Mouse (Mus musculus): Measurements from ENCODE around the gene Plac1. TPM values are rescaled to one million over a fixed set of nuclear protein-coding genes. Genes with fewer than 3 reads are reported as not detected.
"Not testable (repeated sequence)": the region's sequence is repeated elsewhere in the genome, so short reads cannot be mapped to it uniquely, and the experiment has no call there.

Gene Plac1
- total RNA-seq (2021), result not detected

DNA sequence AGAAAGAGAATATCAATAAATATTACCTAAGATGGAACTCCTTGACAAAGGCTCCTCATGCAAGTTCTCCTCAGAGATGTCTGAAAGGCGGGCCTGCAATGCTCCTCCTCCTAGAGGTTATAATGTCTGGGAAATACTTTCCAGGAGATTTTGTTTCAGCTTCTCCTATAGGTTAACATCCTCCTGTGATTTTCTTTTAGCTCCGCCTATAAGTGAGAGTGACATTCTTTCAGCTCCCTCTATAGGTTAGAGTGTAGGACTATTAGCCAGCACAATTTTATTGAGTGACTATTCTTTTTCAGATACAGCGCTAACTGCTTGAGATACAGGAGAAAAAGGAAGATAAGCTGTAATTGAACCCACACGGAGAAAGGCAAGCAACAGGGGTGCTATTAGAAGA is at the start of gene Plac1:
Gene Plac1 (minus strand): TSS at position 101 of the 400 bp plus-strand sequence.
- intact Hi-C loops (cut with DNase I), result no loop called here
- DNase-seq (ENCODE audit: low spot score in 2 of 2), result no peak

DNA sequence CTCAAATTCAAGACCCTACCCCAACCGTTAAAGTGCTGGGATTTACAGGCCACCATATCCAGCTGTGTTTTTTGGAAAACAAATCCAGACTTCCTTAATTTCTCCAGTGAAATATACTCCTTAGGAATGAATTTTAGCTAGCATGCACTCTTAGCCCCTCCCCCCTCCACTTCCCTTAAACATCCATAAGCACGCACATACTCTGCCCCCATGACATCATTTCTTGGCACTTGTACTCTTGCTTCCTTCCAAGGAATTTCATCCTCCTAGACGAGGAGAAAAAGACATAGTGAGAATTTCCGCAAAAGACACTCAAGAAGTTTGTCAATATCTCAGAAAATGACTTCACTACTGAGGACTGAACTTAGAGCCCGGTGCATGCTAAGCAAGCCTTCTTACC is 48.0 kb upstream of the Plac1 start:
- DNase-seq (ENCODE audit: low spot score in 2 of 2), result no peak
- intact Hi-C loops (cut with DNase I), result no loop called here

DNA sequence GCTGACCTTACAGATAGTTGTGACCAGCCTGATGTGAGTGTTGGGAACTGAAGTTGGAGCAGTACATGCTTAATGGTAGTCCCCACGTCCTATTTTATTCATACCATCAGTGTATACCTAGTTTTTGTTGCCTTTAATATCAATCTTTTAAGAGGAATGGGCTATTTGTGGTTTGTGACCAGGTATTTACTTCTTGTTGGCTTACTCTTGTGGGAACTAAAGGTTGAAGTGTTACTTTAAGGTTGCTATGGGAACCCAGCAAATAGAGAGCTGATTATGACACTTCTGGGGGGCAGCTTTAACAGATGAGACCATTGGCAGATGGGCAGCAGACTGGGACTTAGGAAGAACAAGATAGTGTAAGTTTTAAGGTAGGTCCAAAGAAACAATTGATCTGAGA is 33.2 kb upstream of the Plac1 start, which contains the start of gene Fam122c:
Gene Fam122c (plus strand): TSS at position 301 of the 400 bp plus-strand sequence.
- intact Hi-C loops (cut with DNase I), result no loop called here

DNA sequence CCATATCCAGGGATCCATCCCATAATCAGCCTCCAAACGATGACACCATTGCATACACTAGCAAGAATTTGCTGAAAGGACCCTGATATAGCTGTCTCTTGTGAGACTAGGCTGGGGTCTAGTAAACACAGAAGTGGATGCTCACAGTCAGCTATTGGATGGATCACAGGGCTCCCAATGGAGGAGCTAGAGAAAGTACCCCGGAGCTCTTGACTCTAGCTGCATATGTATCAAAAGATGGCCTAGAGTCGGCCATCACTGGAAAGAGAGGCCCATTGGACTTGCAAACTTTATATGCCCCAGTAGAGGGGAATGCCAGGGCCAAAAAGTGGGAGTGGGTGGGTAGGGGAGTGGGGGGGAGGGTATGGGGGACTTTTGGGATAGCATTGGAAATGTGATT is 31.7 kb upstream of the Plac1 start:
- intact Hi-C loops (cut with DNase I); DNase-seq (ENCODE audit: low spot score in 2 of 2): not testable (repeated sequence)

More for the DNA sequence above, 33.2 kb upstream of the Plac1 start, which contains the start of gene Fam122c:
- DNase-seq (ENCODE audit: low spot score in 2 of 2), result no peak

- no peak for DNase-seq (ENCODE audit: low spot score in 2 of 2)
- intact Hi-C loops (cut with DNase I), result no loop called here
These were observed 30.1 kb upstream of the Plac1 start for GRCm38 (mm10) chrX:53270063-53270432.

- DNase-seq (ENCODE audit: low spot score in 2 of 2), result peak; percentile 86
- intact Hi-C loops (cut with DNase I), result no loop called here
These were observed 29.6 kb upstream of the Plac1 start, which contains the start of gene Fam122b for GRCm38 (mm10) chrX:53269289-53270062. Gene Fam122b (minus strand): TSS chrX:53269805.

GRCm38 (mm10) chrX:53268856-53269255 is 28.9 kb upstream of the Plac1 start:
- intact Hi-C loops (cut with DNase I), result no loop called here
- peak; percentile 15 to 41 for DNase-seq (ENCODE audit: low spot score in 2 of 2)

GRCm38 (mm10) chrX:53266186-53266585 is 26.3 kb upstream of the Plac1 start:
- intact Hi-C loops (cut with DNase I), result no loop called here
- no peak for DNase-seq (ENCODE audit: low spot score in 2 of 2)

DNA sequence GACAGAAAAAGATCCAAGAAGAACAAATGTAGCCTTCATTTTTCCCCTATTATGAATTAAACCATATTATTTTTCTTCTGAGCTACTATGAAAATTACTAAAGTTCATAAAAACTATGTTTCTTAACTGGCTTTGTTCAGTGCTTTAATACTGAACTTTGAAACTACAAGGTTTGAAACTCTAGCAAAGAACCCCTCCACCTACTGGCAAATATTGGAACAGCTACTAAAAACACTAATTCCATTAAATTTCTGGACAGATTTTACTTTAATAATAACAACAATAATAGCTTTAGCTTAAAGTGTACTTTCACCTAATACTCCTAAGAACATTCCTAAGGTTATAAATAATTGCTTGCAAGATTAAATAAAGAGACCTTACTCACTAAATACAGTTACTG is 15.3 kb upstream of the Plac1 start:
- intact Hi-C loops (cut with DNase I), result loop anchor here (5.0 kb wide), 1 partner anchor 248 kb away; no protein-coding TSS in a partner anchor

GRCm38 (mm10) chrX:53237971-53238370 is 1.9 kb downstream of the Plac1 start:
- intact Hi-C loops (cut with DNase I), result loop anchor here (10.0 kb wide), 1 partner anchor 183 kb away; no protein-coding TSS in a partner anchor
- DNase-seq (ENCODE audit: low spot score in 2 of 2), result no peak

More for the DNA sequence above, 15.3 kb upstream of the Plac1 start:
- no peak for DNase-seq (ENCODE audit: low spot score in 2 of 2)

- intact Hi-C loops (cut with DNase I), result loop anchor here (10.0 kb wide), 1 partner anchor 182 kb away; no protein-coding TSS in a partner anchor
- no peak for DNase-seq (ENCODE audit: low spot score in 2 of 2)
These were observed 3.5 kb downstream of the Plac1 start for GRCm38 (mm10) chrX:53236404-53236803.

GRCm38 (mm10) chrX:53233689-53234088 is 6.2 kb downstream of the Plac1 start:
- no peak for DNase-seq (ENCODE audit: low spot score in 2 of 2)
- intact Hi-C loops (cut with DNase I), result loop anchor here (10.0 kb wide), 1 partner anchor 179 kb away; no protein-coding TSS in a partner anchor

DNA sequence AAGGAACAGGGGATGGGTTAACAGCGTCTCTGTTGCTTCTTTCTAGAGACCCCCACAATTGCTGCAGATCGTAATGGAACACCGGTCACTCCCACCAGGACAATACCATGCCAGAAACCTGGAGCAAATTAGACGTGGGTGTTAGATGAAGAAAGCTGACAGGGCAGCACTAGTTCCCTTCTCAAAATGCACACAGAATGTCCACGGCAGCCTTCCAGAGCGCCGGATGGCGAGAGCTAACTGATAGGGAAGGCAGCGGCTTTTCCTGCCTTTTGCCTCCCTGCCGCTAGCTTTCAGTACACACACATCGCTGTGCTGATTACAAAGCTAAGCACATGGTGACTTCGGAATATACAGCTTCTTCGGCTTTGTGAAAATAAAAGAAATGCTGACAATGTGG is 7.9 kb downstream of the Plac1 start:
- no peak for DNase-seq (ENCODE audit: low spot score in 2 of 2)

DNA sequence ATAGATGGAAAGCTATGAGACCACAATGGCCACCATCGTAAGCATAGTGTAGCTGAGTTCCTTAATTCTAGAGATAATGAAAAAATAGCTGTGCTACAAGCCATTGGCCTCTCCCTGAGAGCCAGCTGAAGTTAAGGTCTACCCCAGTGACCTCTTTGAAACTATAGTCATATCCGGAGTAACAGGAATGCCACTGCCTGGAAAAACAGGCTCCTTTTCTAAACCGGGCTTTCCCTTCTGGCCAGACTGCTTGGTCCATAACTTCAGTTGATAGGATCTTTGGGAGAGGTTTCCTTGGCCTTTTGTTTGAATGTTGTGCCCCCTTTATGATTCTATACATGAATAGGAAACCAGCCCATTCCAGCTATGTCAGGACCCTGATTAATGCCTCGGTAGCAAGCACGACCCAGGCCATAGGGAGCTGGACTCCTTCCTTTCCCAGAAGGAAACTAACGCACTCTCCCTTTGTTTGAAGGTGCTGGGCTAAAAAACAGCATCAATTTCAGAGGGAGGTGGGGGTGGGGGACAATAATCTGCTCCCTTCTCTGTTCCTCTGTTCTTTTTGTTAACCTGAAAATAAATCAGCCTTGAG is 15.5 kb downstream of the Plac1 start:
- no peak for DNase-seq (ENCODE audit: low spot score in 2 of 2)
- intact Hi-C loops (cut with DNase I), result no loop called here

More for the DNA sequence above, 7.9 kb downstream of the Plac1 start:
- intact Hi-C loops (cut with DNase I), result loop anchor here (10.0 kb wide), 1 partner anchor 177 kb away; no protein-coding TSS in a partner anchor

GRCm38 (mm10) chrX:53220855-53221254 is 19.1 kb downstream of the Plac1 start:
- no peak for DNase-seq (ENCODE audit: low spot score in 2 of 2)
- intact Hi-C loops (cut with DNase I), result no loop called here

DNA sequence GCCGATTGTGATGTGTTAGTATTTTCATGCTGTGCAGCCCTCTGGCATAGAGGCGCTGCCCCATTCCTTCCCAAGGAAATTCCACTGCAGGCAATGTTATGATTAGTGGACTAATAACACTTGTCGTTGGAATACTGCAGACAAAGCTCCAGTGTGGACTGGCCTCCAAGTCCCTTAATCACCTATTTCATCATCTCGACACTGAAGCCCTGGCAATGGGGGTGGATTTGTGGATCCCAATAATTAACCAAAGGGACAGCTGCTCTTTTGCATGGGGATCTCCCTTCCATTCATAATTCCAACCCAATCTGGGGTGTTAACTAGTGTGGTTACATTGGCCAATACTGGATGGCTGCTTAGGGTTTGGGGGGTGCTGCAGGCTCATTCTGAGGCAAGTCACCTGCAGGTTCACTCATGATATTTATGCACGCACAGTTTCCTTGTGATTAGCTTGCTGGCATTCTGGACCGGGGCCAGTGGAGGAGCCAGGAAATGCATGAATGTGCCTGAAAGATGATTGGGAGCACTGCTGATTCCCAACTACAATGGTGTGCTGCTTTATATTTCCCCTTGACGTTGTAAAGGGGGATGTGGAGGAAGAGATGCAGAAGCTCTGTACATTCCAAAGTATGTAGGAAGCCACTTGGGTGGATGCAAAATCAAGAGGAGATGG is 25.2 kb downstream of the Plac1 start:
- intact Hi-C loops (cut with DNase I), result no loop called here
- DNase-seq (ENCODE audit: low spot score in 2 of 2), result no peak

DNA sequence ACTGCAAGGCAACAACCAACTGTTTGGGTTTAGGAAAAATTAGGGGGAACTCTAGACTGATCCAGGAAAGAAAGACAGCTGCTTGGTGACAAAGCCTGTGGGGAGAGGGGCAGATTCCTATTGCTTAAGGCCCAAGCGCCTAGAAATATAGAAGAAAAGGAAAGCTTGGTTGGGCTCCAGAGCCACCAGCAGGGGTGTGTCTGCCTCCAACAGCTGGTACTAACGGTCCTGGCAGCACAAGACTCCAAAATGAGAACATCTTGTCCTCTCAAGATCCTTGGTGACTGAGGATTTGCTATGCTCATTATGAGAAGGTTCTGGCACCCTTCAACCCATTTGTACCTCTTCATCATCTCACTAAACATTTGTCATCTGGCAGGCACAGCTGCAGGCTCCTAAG is 26.1 kb downstream of the Plac1 start:
- no peak for DNase-seq (ENCODE audit: low spot score in 2 of 2)
- intact Hi-C loops (cut with DNase I), result no loop called here

DNA sequence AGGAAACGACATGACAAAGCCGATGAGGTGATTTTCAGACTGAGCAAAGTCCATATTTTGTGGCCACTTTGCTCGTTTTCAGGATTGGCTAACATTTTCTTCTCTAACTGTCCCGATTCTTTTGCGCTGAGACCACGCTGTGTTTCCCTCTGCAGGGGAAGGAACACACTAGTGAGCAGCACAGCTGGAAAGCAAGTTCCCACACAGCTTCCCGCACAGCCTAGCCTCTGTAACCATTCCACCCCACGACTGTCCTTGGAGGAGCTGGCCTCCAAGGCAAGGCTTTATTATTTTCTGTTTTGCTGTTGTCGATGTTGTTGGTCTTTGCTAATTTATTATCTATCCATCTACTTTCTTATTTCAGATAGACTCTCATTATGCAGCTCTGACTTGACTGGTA is 27.4 kb downstream of the Plac1 start:
- no peak for DNase-seq (ENCODE audit: low spot score in 2 of 2)
- intact Hi-C loops (cut with DNase I), result no loop called here

DNA sequence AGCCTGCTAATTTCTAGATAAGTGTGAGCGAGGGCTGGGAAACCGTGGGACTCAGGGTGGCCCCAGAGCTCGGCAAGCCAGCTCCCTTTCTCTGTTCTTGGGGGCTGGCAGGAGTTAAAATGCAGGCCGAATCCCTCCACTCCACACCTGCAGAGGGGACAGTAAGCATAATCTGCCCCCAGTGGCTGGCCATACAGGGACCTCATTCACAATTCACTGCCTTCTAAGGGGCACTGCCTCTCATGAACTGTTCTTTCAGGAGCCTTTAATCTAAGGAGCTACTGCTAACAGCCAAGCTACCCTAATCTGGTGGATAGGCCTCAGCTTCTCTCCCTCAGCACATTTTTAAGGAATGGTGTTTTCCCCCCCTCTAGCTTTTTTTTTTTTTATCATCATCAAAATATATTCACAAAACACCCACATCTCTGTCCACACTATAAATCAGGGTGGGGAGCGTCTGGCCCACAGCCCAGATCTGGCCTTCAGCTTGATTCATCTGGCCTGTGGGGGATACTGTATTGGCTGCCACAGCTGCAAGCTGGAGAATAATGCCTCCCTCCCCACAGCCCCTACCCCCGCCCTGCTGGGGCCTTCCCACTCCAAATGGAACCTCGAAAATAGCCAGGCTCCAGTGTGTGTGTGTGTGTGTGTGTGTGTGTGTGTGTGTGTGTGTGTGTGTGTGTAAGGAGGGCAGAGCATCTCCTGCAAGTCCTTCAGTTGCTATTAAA is 28.0 kb downstream of the Plac1 start:
- DNase-seq (ENCODE audit: low spot score in 2 of 2), result peak in 1 of 2 experiments; percentile 15
- intact Hi-C loops (cut with DNase I), result no loop called here

DNA sequence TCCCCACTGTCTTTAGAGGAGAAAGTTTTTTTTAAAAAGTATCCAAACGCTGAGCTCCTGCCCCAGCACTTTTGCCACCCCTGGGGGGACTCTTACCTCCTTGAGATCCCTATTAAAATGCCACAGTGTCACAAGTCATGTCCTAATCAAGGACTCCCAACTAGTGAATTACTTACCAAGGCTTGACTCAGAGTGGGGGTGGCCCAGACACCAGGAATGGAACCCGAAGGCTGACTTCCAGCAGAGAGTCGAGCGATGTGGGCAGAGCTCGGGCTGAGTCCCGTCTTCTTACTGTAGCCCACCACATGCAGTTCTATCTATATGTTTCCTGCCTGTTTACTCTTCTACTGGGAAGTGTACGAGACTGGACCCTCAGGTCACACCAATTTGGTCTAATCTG is 30.5 kb downstream of the Plac1 start:
- DNase-seq (ENCODE audit: low spot score in 2 of 2), result no peak
- intact Hi-C loops (cut with DNase I), result no loop called here
